Mouse (Mus musculus): Measurements from ENCODE around the gene Fam222a.

Gene Fam222a

DNA sequence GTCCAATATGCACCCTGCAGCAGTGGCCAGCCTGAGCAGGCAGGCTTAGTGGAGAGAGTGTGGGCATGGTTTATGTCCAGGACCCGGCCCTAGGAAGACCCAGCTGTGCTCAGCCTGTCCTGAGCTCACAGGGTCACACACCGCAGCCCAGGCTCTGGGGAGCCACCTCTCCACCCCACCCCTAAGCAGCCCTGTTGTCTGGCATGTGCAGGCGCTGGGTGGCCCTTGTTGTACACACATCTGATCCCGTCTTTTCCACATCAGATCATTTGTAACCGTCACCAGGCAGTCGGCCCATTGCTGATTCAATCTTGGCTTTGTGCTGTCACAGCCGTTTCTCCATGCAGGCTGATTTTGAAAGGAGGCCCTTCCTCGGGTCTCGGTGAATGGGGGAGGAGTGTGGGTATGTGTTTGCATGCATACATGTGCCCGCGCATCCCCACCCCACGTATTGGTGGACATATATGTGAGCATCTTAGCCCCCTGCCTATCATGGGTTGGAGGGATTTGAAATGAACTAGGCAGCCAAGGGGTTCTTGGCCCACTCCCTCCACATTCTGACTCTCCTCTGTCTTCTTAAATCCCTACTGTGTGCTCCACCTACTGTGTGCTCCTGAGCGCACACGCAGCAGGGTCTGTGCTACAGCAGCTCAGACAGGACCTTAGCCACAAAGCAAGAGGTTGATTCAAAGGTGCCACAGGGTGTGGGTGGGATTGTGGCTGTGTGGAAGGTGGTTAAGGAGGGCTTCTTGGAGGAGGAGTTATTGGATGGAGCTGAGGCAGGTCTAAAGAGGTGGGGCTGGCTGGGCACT lies 16.7 kb downstream of the Fam222a start:
- DNase-seq (ENCODE audit: low spot score) = peak; percentile 39

DNA sequence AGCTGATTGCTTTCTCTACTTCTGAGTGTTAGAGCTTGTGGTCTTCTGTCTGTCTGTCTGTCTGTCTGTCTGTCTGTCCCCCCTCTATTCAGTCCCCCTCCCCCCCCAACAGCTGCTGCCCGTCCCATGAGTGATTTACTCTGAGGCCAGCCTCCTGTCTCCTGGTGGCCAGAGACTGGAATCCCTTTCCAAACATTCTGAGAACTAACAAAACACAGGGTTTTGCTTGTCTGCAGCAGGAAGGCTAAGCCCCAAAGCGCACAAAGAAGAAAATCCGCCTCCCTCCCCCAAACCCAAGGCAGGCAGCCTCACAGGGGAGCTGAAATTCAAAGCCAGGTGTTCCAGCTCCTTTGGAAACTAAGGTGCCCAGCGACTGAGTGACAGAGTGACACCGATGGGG lies 17.9 kb downstream of the Fam222a start:
- no peak for DNase-seq (ENCODE audit: low spot score)

DNA sequence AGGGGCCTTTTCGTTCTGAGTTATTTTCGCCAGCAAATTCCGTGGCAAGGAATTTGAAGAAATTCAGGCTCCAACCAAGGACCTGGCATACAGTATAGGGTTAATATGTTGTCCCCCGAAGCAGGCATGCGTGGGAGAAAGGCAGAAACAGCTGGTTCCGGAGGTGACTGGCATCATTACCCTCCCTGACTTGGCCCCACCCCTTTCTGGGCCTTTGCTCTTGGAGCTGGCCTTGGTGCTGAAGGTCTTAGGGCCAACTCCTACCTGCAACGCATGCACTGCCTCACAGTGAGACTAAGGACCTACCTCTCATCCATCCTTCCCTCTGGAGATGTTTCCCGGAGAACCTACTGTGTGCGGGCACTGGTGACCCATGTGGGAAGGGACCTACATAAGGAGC lies 20.1 kb downstream of the Fam222a start:
- DNase-seq (ENCODE audit: low spot score) = peak; percentile 65

DNA sequence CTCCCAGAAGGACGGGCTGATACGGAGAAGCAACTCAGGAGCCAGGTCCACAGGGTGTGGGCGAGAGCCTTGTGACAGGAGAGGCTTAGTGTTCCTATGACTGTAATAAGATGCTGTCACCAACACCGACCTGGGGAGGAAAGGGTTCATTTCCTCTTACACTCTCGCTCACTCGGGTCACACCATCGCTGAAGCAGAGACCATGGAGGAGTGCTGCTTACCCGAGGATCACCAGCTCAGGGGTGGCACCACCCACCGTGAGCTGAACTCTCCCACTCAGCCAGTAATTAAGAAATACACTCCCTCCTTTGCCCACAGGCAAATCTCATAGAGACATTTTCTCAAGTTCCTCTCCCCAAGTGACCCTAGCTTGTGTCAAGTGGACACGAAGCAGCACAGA lies 20.6 kb downstream of the Fam222a start:
- DNase-seq (ENCODE audit: low spot score) = no peak

DNA sequence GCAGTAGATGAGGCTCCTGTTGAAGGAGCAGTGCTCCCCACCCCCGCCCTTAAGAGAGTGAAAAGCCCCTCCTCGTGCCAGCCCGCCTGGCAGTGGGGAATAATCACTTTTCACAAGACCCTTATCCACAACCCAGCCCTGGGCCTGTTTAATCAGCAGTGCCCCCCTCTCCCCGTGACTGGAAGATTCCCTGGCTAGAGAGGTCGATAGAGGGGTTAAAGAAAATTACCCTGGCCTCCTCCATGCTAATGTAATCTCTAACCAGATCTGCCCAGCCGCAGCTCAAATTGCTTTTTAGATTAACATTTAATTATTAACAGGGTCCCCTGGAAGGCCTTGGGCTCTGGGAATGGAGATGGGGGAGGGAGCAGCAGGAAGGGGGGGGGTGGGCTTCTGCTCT lies 21.2 kb downstream of the Fam222a start:
- no peak for DNase-seq (ENCODE audit: low spot score)

DNA sequence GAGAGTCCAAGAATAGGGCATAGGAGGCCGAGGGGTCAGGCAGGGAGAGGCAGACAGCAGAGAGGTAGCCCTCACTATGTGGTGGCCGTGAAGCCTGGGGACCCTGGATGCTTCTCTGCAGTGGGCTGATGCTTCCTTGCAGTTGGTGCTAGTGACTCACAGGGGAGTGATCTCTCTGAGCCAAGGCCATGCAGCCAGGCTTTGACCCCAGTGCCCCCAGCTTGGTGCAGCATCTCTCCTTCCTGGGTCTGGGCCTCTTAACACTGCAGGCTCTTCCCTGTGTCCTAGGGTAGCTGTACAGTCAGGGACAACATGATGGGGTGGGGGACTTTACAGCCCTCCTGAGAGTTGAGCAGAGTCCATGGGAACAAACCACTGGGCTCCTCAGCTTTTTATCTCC lies 21.6 kb downstream of the Fam222a start:
- DNase-seq (ENCODE audit: low spot score) = no peak

DNA sequence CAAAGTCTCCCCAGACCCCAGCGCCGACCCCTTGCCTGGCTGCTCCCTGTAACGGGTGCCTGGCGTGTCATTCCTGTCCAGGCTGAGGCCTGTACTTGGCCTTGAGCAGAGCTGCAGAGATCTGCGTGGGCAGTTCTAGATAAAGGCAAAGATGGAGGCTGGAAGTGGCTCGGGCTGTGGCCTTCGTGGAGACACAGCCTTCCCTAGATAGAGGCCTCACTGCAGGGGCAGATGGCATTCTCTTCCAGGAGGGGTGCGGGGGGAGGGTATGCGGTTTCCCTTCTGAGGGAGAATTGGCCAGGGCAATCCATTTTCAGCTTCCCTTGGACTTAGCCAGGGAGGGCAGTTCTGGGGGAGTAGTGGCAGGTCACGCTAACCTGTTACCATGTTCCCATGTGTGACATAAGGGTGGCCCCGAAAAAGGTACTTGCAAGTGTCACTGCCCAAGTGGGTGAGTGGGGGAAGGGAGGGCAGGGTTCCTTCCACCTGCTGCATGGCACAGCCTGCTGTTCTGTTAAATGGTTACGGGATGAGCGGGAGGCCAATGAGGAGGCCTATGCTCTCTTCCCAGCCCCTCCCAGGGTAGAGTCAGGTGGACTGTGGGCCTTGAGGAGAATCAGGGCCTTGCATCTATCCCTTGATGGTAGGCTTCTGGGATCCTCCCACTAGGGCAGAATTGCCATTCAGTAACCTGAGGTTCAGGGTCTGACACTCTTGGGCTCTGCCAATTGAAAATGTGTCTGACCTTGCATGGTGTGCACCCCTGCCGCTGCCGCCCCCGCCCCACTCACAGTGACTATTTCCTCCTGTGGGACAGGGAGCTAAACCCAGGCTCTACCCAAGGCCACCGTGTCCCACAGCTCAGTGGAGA lies 22.5 kb downstream of the Fam222a start:
- DNase-seq (ENCODE audit: low spot score) = no peak

DNA sequence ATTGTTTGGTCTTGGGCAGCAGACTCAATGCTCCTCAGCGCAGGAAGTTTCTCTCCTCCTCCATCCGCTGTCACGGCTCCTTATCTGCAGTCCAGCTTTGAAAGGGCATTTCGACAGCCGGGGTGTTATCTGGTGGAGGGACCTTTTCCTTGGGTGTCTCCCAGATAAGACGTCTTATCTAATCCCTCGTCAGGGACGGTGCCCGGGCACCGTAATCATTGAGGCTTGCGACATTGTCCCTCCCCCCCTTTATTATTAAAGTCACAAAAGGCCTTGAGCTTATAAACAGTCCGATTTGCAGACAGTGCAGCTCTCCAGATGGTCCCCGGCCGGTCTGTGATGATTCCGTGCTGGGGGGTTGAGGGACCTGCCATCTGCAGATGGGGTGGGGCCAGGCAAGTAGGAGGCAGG lies 23.3 kb downstream of the Fam222a start:
- no peak for DNase-seq (ENCODE audit: low spot score)

DNA sequence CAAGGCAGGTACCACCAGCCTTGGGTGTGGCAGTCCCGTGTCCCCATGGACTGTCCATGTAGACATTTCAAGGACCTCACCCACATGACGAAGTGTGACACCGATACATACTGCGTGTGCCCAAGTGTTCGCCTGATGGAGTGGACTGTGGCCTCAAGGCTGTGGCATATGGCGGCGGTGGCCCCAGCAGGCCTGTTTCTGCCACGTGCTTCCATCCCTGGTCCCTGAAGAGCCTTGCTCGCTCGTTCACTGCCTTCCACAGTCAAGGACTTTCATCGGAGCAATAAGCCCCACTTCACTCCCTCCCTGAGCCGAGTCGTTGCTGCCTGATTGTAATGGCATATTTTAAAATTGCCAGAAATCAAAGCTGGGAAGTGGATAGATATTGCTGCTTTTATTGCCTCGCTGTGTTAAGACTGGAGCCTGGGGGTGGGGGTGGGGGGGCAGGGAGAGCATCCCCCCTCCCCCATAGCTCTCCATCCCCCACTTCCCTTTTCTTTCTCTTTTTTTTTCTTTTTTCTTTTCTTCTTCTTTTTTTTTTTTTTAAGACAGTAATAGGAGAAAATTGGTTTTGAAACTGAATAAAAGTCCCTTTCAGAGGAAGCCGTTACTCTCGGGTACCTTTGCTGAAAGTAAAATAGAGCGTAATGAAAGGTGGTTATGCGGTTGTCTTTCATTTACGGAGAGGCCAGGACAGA lies 24.8 kb downstream of the Fam222a start:
- no peak for DNase-seq (ENCODE audit: low spot score)

DNA sequence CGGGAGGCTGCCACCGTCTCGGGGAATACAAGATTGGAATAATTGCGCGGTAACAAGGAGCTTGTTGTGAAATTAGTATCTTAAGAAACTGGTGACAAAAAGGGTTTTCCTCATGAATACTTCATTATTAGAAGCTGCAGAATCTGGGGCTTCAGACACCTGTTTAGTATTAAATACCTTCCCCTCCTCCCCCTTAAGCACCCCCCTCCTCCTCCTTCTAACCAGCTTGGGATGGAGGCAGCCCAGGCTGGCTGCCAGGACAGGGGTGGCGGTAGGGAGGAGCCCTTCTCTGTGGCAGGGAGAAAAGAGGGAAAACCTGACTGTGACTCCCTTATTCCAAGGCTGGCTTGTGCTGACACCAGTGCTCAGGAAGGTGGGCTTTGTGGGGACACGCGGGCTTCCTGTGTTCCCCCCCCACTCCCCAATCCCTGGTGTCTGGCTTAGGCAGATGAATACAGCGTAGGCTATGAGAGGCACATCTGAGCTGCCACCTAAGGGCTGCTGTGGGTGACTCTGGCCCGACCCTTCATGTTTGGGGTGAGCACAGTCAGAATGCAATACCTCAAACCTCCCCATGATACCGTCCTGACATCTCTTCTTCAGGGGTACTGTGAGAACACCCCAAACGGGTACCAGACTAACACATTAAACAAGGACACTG lies 25.5 kb downstream of the Fam222a start:
- DNase-seq (ENCODE audit: low spot score) = no peak

DNA sequence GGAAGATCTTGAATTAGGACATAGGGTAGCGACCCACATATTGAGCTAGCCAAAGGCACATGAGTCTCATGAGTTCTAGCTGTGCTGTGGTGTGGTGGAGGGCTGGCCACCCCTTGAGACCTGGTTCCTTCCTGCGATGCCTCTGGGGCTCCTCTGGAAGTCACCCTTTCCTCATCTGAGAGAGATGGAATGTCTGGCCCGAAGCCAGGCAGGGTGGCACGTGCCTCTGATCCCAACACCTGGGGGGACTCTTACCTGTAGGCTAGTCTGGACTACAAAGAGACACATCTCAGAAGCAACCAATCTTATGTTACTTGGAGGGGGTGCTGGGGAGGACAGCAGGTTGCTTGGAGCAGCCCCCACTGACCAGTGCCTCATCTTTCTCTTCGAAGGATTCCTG lies 26.1 kb downstream of the Fam222a start:
- no peak for DNase-seq (ENCODE audit: low spot score)

DNA sequence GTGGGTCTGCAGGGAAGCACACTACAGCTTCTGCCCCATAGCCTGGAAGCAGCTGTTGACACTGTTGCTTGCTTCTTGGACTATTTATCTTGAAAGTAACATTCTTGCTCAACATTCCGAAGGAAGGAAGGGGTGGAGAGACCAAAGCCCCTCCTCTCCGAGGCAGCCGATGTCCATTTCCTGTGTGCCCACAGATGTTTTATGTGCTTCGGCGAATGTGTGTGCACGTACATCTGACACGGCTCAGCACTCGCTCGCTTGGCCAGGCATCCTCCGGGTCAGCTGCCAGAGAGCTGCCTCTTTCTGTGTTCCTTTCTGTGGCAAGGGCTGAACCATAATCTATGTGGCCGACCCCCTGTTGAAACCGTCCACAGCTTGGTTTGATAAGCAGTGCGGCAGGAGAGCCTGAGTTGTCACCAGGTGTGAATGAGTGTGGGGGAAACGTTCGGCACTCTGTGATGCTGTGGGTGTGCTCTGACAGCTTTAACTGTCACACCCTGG lies 27.0 kb downstream of the Fam222a start:
- peak; percentile 69 for DNase-seq (ENCODE audit: low spot score)

DNA sequence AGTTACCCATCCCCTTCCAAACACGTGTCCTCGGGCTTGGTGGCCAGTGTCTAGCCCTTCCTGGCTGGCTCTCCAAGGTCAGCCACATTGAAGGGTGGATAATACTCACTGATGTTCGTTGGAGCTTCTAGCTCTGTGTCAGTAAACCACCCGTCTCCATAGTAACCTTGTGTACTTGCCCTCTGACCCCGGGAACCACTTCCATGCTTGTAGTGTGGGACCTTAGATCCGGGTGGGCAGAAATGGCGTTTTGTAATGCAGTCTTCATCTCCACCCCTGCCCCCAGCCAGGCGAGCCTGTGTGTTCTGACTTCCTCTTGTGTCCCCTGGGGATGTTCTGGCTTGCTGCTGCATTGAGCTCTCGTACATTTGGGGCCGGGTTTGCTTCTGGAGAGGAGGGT lies 28.8 kb downstream of the Fam222a start:
- peak; percentile 42 for DNase-seq (ENCODE audit: low spot score)

DNA sequence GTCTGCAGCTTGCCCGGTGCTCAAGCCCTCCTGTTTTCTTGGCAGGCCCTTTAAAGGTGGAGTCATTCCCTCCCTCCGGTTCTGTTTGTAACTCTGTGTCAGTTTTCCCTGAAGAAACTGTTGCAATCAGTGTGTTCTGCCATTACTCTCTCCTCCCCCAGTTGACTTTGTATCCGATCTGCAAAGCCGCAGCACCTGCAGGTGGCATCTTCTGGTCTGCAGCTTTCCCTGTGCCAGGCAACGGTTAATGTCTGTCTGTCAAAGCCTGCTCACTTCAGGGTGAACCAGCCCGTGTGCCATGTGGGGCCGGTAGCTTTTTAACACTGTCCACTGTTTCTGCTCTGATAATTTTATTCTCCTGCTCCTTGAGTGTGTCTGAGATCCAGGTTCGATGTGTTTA lies 29.4 kb downstream of the Fam222a start:
- no peak for DNase-seq (ENCODE audit: low spot score)

DNA sequence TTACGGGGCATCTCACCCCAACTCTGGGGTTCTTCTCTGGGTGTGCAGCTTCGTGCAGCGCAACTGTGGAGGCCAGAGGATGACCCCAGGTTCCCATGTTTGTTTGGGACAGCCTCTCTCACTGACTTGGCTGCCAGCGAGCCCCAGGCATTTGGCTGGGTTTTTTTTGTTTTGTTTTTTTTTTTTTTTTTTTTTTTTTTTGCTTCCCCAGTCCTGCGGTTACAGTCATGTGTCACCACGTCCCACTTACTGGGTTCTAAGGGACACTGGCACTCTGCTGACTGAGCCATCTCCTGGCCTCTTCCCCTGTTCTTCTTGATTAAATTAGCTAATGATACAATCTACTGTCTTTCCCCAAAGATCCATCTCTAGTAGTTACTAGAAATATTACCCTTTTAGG lies 29.8 kb downstream of the Fam222a start:
- no peak for DNase-seq (ENCODE audit: low spot score)

DNA sequence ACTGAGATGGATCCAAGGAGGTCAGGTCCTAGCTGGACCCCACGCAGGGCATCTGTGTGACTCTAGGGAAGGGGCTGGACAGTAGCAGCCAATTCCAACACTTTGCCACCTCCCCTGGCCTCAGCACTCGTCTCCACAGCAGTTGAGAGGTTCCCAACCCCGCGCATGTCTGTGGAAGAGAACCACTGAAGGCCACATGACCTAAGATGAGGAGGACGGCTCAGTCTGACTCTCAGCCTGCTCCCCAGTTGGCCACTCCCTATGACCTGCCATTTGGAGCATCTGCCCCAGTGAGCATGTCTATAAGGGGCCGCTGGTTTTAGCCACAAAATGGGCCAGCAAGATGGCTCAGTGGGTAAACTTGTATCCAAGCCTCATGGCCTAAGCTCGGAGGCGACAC lies 34.2 kb downstream of the Fam222a start:
- no peak for DNase-seq (ENCODE audit: low spot score)

DNA sequence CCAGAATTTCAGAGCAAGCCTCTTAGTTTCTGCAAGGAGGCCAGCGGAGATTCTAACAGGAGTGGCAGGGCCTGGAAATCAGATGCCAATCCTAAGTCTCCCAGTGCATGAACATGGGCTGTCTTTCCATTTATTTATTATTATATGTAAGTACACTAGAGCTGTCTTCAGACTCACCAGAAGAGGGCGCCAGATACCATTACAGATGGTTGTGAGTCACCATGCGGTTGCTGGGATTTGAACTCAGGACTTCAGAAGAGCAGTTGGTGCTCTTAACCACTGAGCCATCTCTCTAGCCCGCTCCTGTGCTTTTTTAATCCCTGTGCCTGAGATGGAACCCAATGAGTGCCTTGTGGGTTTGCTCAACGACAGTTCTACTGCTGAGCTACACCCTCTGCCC lies 36.2 kb downstream of the Fam222a start:
- no peak for DNase-seq (ENCODE audit: low spot score)

DNA sequence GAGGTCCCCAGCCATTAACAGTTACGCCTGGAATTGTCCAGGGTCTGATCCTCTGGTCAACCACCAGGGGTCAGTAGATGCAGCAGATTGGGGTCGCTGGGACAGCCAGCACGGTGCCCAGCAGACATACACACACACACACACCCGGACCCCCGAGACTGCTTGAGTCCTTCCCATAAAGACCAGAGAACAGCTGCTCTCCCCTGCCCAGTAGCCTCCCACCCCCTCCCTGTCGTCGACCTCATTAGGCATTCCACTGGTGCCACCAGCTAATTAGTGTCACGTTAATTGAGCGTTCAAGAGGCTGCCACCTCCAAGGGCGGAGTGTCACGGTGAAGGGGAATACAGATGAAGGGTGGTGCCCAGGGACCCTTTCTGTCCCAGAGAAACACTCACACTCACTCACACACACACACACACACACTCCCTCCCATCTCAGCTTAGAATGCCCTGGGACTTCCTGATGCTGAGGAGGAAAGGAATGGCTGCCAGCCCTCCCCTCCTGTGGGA lies 37.0 kb downstream of the Fam222a start:
- no peak for DNase-seq (ENCODE audit: low spot score)

DNA sequence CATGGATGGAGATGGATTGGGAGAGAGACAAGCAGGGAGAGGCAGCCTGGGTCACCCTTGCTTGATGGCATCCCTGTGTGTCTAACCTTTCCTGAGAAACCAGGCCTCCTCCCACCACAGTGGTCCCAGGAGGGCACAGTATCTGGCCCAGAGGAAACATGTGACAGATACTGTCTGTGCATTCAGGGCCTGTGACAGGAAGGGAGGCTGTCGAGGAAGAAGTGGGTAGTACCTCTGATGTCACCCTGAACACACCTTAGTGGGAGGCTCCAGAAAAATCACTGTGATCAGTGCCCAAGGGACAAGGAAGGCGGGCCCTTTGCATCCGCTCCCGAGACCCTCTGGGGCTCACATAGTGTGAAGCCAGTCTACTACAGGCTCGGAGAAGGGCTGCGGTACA lies 38.2 kb downstream of the Fam222a start:
- DNase-seq (ENCODE audit: low spot score) = no peak

DNA sequence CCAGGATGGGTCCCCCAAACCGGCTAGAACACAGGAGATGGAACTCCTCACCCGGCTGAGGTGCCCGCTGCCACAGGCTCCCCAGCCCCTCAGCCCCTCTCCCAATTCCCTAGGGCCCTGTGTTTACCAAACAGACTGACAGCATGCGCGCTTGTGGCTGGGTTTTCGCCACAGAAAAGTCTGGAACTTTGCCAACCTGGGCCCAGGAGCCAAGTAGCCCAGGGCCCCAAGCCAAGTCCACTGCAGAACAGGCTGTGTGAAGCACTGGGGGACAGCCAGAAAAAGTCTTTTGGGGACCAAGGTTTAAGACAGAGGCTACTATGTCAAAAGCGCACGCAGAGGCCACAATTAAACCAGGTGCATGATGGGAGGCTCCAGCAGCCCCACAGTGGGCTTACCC lies 39.8 kb downstream of the Fam222a start:
- DNase-seq (ENCODE audit: low spot score) = peak; percentile 61

DNA sequence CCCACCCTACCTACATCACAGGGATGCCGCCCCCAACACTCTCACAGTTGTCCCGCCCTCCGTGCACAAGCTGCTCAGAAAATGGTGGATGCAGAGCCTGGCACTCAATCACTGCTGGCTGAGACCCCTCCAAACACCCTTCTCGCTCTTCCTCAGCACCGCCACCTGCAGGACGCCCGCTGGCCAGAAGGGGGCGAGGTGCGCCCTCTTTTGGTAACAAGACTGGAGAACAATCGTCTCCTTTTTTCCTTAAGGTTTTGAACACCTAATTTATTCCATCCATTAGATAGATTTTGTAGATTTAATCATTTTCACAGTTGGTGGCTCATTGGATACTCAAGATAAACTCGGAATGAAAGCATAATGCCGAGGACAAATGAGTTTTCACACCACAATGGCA lies 40.7 kb downstream of the Fam222a start:
- DNase-seq (ENCODE audit: low spot score) = peak; percentile 73

DNA sequence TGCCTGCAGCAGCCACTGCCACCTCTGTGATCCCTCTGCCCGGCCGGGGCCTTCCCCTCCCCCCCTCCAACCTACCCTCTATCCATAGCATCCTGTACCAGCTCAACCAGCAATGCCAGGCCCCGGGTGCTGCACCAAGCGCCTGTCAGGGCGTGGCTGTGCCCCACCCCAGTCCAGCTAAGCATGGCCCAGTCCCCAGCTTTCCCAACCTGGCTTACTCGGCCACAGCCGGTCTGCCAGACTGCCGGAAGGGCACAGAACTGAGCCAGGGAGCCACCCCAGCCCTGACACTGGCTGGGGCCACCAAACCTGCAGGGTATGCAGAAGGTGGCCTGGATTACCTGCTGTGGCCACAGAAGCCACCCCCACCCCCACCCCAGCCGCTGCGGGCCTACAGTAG lies 43.4 kb downstream of the Fam222a start:
- DNase-seq (ENCODE audit: low spot score) = no peak

All from lung, postnatal 25 days (tissue).